Mouse (Mus musculus): ENCODE results near the gene Spop.

GRCm38 (mm10) chr11:95516491-95516911 is 102.6 kb downstream of the Spop start:
- no peak for TF ChIP-seq POLR2A (IDR thresholded peaks at IDR 0.05; ENCODE audit: borderline replicate concordance, low read depth, low read length)
- no peak for TF ChIP-seq CTCF (IDR thresholded peaks at IDR 0.05; ENCODE audit: low read depth, low read length)

Measured in bone marrow macrophage, adult 2 months (primary cell).